Mouse (Mus musculus) midbrain, embryonic 16.5 days (tissue): ENCODE results near the gene Snx29. TPM values are rescaled to one million over a fixed set of nuclear protein-coding genes. Genes with fewer than 3 reads are reported as not detected.
A peak's percentile ranks its signal among the peaks of the same experiment; 100 is the strongest.
"Not testable (repeated sequence)": the region's sequence is repeated elsewhere in the genome, so short reads cannot be mapped to it uniquely, and the experiment has no call there.

Experiments
- ATAC-seq: fragments of 200-750 bp; cut with Nextera tagmentation; 2 replicates; pipeline ENCODE4 v1.8.0; 2017; ENCODE audit warnings: moderate TSS enrichment
- H3K27ac ChIP-seq: fragments of 300-500 bp; sonication (generic); 2 replicates; pipeline ENCODE4 v1.5.1; 2014; ENCODE audit warnings: mild to moderate bottlenecking, low read length, mixed read lengths
- H3K27me3 ChIP-seq: fragments of 300-500 bp; sonication (generic); 2 replicates; pipeline ENCODE4 v1.6.1; 2014; ENCODE audit warnings: low read depth, low read length, mixed read lengths; ENCODE audit not compliant: control insufficient read depth, insufficient read depth
- H3K36me3 ChIP-seq: fragments of 300-500 bp; sonication (generic); 2 replicates; pipeline ENCODE4 v1.6.1; 2014; ENCODE audit warnings: mild to moderate bottlenecking, low read length, moderate library complexity, mixed read lengths; ENCODE audit not compliant: control insufficient read depth, insufficient read depth
- H3K4me1 ChIP-seq: fragments of 300-500 bp; sonication (generic); 2 replicates; pipeline ENCODE4 v1.6.1; 2014; ENCODE audit warnings: mild to moderate bottlenecking, low read length, mixed read lengths; ENCODE audit not compliant: control insufficient read depth, insufficient read depth
- H3K4me2 ChIP-seq: fragments of 300-500 bp; sonication (generic); 2 replicates; pipeline ENCODE4 v1.6.1; 2014; ENCODE audit warnings: mild to moderate bottlenecking, low read length, mixed read lengths
- H3K4me3 ChIP-seq: fragments of 300-500 bp; sonication (generic); 2 replicates; pipeline ENCODE4 v1.5.1; 2014; ENCODE audit warnings: low read depth, mild to moderate bottlenecking, low read length, moderate library complexity, mixed read lengths
- H3K9ac ChIP-seq: fragments of 300-500 bp; sonication (generic); 2 replicates; pipeline ENCODE4 v1.6.1; 2014; ENCODE audit warnings: low read depth, low read length, mixed read lengths
- H3K9me3 ChIP-seq: fragments of 300-500 bp; sonication (generic); replicated peaks from 2 replicates; pipeline ENCODE4 v1.6.1; 2014; ENCODE audit warnings: mild to moderate bottlenecking, low read length, mixed read lengths; ENCODE audit not compliant: control insufficient read depth, poor library complexity, severe bottlenecking
- WGBS: fragments of 180-500 bp; shearing (Covaris S2); extraction: QIAGEN DNeasy Blood & Tissue Kit; methylation state at CpG from one replicate; pipeline ENCODE4 v1.1.7; 2014; 5-methylcytosine and 5-hydroxymethylcytosine counted together
- polyA plus RNA-seq: library from polyadenylated mRNA; unstranded; fragments of >200 nt; fragmentation: Nextera tagmentation; extraction: Ambion mirVana; gene quantifications from 2 replicates; pipeline ENCODE4 v1.2.1, GENCODE M21; 2015

Gene Snx29
- polyA plus RNA-seq, 1 experiment from 2014 or later, result 16.8 TPM

DNA sequence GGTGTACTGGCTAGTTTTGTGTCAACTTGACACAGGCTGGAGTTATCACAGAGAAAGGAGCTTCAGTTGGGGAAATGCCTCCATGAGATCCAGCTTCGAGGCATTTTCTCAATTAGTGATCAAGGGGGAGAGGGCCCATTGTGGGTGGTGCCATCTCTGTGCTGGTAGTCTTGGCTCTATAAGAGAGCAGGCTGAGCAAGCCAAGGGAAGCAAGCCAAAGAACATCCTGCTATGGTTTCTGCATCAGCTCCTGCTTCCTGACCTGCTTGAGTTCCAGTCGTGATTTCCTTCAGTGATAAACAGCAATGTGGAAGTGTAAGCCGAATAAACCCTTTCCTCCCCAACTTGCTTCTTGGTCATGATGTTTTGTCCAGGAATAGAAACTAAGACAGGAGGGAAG, 253.0 kb downstream of the Snx29 start:
- not testable (repeated sequence) for H3K27ac ChIP-seq, ATAC-seq, H3K4me3 ChIP-seq, H3K4me2 ChIP-seq, H3K36me3 ChIP-seq, H3K4me1 ChIP-seq, H3K27me3 ChIP-seq, H3K9me3 ChIP-seq, H3K9ac ChIP-seq
- 79% methylated on average over 3 of the region's 3 CpGs for WGBS

DNA sequence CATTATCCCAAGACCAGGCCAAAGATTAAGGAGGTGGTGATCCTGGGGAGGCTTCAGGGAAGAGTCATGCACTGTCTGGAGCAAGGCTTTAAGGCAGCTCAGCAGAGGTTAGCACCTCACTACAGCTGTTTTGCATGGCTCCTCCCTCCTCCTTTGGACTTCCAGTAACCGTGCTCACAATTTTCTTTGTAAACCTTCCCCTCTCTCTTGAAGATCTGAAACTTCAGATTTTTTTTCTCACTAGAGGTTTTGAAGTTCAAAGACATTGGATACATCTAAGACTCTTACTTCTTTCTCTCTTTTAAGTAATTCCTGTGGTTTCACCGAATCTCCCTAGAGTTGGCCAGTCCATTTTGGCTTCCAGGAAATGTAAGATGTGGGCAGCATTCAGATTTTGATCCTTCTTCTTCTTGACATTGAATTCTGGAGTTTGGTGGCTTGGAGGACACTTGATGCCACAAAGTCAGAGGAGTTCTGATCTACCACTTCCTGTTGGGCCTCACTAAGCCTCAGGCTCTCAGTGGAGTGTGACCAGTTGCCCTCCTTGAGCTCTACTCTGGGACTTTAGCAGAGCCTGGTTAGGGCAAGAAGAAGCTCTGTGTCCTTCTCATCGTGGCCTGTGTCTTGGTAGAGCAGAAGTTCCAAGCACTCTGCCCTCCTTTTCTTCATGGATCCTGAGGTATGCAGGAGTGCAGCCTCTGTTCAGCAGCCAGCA, 255.0 kb downstream of the Snx29 start:
- Histone ChIP-seq H3K36me3 (no peaks in the 10 kb centered on the region), H3K9me3 (no peaks in the 10 kb centered on the region), H3K9ac (no peak overlapping the region), H3K4me3 (no peak overlapping the region), H3K27me3 (no peaks in the 10 kb centered on the region), H3K4me2 (no peak overlapping the region), H3K27ac (no peak overlapping the region), H3K4me1 (peaks cover 7% of the 10 kb centered on the region; the same call in 1 of the 2 replicates)
- ATAC-seq, result no peak
- 73% methylated on average over 3 of the region's 3 CpGs for WGBS

DNA sequence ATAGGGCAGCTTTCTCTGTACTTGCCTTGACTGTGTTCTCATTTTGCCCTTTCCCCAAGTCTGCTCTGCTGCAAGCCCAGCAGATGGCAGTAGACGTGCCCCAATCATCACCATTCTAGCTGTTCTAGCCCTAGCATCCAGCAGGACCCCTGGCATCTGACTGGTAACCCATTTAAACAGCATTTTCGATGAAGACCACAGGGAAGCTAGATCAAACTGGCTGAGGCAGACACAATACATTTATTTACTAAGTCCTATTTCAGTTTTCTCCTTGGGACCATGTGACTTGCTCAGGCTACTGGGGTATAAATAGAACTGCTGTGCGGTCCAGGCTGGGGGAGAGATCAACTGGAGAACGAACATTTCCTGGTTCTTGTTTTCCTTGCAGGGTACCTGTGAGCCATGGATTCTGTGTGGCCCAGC, 257.0 kb downstream of the Snx29 start:
- Histone ChIP-seq H3K4me3 (no peak overlapping the region), H3K27ac (no peak overlapping the region), H3K9ac (no peak overlapping the region), H3K36me3 (no peaks in the 10 kb centered on the region), H3K4me1 (peaks cover 7% of the 10 kb centered on the region; the same call in 1 of the 2 replicates), H3K9me3 (no peaks in the 10 kb centered on the region), H3K4me2 (no peak overlapping the region), H3K27me3 (no peaks in the 10 kb centered on the region)
- 39% methylated on average over 4 of the region's 4 CpGs for WGBS
- ATAC-seq, result peak; percentile 77

DNA sequence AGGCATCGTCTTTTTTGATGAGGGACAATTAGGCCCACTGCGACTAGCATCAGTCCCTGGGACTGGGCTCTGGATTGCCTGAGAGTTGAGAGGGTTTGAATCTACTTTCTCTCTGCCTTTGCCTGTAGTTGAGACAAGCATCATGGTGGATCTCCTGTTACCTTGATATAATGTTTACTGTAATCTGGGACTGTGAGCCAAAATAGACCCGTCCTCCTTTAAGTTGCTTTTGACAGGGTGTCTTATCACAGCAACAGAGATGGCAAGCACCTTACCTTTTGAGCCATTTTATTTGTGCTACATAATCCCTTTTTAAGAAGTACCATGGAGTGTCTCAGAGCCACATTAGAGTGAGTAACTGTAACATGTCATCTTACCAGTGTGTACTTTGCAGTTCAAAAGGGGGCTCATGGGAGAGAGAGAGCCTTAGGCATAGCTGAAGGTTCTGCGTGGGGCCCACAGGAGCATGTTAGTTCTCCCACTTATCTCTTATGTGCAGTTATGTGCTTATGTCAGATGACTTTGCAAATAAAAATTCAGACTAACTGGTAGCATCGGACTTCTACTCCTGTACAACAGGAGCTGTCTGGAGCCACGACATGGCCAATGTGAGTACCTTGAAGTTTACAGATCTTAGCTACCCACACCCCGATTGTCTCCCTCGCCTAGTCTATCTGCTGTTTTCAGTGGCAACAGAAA, 261.4 kb downstream of the Snx29 start:
- WGBS, result 91% methylated on average over 8 of the region's 8 CpGs
- Histone ChIP-seq H3K27me3 (no peaks in the 10 kb centered on the region), H3K36me3 (no peaks in the 10 kb centered on the region)

DNA sequence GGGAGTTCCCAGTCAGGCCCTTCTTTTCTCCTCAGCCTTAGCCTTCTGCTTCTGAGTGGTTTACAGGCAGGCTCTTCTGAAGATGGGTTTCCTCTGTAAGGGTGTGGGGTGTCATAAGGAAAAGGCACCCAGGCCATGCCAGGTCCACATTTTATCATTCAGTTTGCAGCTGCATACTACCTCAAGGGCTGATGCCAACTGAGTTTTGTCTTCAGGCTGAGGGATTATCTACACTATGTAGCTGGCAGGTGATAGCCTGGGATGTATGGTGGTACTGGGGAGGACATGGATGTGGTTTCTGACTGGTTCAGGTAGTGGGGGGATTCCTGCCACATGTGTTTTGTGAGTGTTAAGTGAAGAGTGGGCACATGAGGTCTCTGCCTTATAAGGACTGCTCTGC, 266.0 kb downstream of the Snx29 start:
- H3K4me2 ChIP-seq, result no peak overlapping the region
- H3K27me3 ChIP-seq, result no peaks in the 10 kb centered on the region
- no peak overlapping the region for H3K4me3 ChIP-seq
- no peaks in the 10 kb centered on the region for H3K9me3 ChIP-seq
- no peak for ATAC-seq
- no peaks in the 10 kb centered on the region for H3K36me3 ChIP-seq
- H3K4me1 ChIP-seq, result no peaks in the 10 kb centered on the region
- H3K27ac ChIP-seq, result no peak overlapping the region
- no peak overlapping the region for H3K9ac ChIP-seq

More for the DNA sequence above, 261.4 kb downstream of the Snx29 start:
- no peak overlapping the region for H3K4me3 ChIP-seq
- H3K4me2 ChIP-seq, result no peak overlapping the region
- ATAC-seq, result no peak
- no peak overlapping the region for H3K27ac ChIP-seq
- H3K9me3 ChIP-seq, result no peaks in the 10 kb centered on the region
- H3K9ac ChIP-seq, result no peak overlapping the region
- peaks cover 7% of the 10 kb centered on the region; the same call in 1 of the 2 replicates for H3K4me1 ChIP-seq

DNA sequence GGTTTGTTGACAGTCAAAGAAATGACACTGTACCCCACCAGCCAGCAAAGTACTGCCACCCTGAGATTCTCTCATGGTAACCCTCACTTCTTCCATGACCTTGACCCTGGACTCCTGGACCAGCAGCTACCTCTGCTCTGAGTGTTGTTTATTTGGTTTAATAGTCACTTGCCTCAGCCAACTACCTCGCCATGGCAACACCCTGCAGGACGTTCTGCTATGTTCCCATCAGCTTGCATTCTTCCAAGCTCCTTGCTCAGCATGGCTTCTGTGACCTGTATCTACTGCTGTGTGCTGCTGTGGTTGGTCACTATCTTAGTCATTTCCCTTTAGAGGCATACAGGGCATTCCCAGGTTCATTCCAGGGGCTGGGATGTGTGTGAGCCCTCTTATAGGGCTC, 266.6 kb downstream of the Snx29 start:
- no peak overlapping the region for H3K9ac ChIP-seq
- no peaks in the 10 kb centered on the region for H3K4me1 ChIP-seq
- H3K27ac ChIP-seq, result no peak overlapping the region
- no peaks in the 10 kb centered on the region for H3K27me3 ChIP-seq
- no peak overlapping the region for H3K4me2 ChIP-seq
- no peaks in the 10 kb centered on the region for H3K36me3 ChIP-seq
- 45% methylated on average over 2 of the region's 2 CpGs for WGBS
- H3K9me3 ChIP-seq, result no peaks in the 10 kb centered on the region
- 0 out of 2 replicates have a peak, but pooled peaks have one; percentile 5 for ATAC-seq
- no peak overlapping the region for H3K4me3 ChIP-seq

DNA sequence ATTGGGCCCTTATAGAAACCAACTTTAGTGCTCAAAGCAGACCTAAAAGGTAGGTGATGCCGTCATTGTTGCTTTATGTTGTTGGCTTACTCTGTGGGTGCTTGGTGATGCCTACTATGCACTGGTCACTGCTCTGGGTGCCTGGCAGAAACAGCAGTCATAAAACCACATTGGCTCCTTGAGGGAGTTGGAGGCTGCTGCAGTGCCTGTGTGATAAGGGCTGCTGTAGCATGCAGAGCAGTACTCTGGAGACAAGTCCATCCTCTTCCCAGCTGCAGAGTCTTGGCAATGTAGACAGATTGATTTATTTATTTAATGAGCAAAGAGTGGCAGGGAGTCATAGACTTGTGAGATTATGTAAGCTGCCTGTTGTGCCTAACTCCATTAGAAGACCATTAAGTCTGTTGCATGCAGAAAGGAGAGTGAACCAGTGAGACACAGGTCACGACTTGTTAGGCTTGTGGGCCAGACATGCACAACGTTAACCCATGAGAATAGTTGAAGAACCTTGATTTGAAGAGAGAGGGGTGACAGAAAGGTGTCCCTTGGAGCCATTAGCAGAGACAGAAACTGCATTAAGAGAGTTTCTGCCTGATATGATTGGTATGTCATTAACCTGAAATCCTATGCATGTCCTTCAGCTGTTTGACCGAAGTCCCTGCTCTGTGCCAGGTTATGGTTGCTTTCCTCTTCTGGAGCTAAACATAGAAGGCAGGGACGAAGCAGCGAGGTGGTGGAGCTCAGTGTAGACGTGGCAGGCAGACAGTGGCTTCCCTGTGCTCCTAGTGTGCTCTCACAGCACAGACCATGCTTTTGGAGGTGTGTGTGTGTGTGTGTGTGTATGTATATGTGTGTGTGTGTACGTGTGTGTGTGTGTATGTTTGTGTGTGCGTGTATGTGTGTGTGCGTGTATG, 267.3 kb downstream of the Snx29 start:
- H3K9me3 ChIP-seq, result no peaks in the 10 kb centered on the region
- no peak overlapping the region for H3K4me3 ChIP-seq
- no peak for ATAC-seq
- no peak overlapping the region for H3K9ac ChIP-seq
- no peaks in the 10 kb centered on the region for H3K4me1 ChIP-seq
- no peaks in the 10 kb centered on the region for H3K36me3 ChIP-seq
- no peak overlapping the region for H3K4me2 ChIP-seq
- H3K27me3 ChIP-seq, result no peaks in the 10 kb centered on the region
- no peak overlapping the region for H3K27ac ChIP-seq
- 88% methylated on average over 10 of the region's 10 CpGs for WGBS

DNA sequence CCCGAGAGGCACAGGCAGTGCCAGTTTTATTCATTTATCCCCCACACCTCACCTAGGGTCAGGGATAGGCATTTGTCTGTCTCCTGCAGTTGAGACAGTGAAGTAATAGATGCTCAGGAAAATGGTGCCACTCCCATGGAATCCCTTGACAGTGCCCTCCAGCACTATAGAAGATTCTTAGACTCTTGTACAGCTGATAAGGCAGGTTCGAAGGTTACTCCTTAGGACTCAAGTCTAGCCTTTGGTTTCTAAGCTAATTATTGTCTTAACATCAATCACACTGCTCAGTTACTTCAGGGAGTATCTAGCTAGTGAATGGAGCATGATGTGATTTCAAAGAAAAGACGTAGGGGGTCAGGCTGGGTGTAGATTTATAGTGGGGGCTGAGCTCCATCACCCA, 273.9 kb downstream of the Snx29 start:
- no peaks in the 10 kb centered on the region for H3K36me3 ChIP-seq
- H3K27ac ChIP-seq, result no peak overlapping the region
- WGBS, result 90% methylated on average over 3 of the region's 3 CpGs
- H3K9ac ChIP-seq, result no peak overlapping the region
- H3K4me2 ChIP-seq, result no peak overlapping the region
- ATAC-seq, result no peak
- H3K4me1 ChIP-seq, result peaks cover 4% of the 10 kb centered on the region; the same call in 1 of the 2 replicates
- H3K9me3 ChIP-seq, result no peaks in the 10 kb centered on the region
- no peak overlapping the region for H3K4me3 ChIP-seq
- no peaks in the 10 kb centered on the region for H3K27me3 ChIP-seq
